Mouse (Mus musculus) forebrain, embryonic 12.5 days (tissue): Measurements from ENCODE around the gene Sgpp1. TPM values are rescaled to one million over a fixed set of nuclear protein-coding genes. Genes with fewer than 3 reads are reported as not detected.

Experiments used
- ATAC-seq: fragments of 200-750 bp; cut with Nextera tagmentation; 2 replicates; pipeline ENCODE4 v1.8.0; 2017; ENCODE audit warnings: moderate TSS enrichment; ENCODE audit not compliant: low FRiP score
- H3K27ac ChIP-seq: fragments of 300-500 bp; sonication (generic); 2 replicates; pipeline ENCODE4 v1.5.1; 2016; ENCODE audit warnings: mild to moderate bottlenecking
- H3K27me3 ChIP-seq: fragments of 300-500 bp; sonication (generic); 2 replicates; pipeline ENCODE4 v1.6.1; 2016; ENCODE audit warnings: mild to moderate bottlenecking
- H3K36me3 ChIP-seq: fragments of 300-500 bp; sonication (generic); replicated peaks from 2 replicates; pipeline ENCODE4 v1.6.1; 2016; ENCODE audit warnings: mild to moderate bottlenecking
- H3K4me1 ChIP-seq: fragments of 300-500 bp; sonication (generic); 2 replicates; pipeline ENCODE4 v1.6.1; 2016
- H3K4me2 ChIP-seq: fragments of 300-500 bp; sonication (generic); 2 replicates; pipeline ENCODE4 v1.6.1; 2016; ENCODE audit warnings: mild to moderate bottlenecking, moderate library complexity
- H3K4me3 ChIP-seq: fragments of 300-500 bp; sonication (generic); replicated peaks from 2 replicates; pipeline ENCODE4 v1.5.1; 2016; ENCODE audit warnings: mild to moderate bottlenecking
- H3K9ac ChIP-seq: fragments of 300-500 bp; sonication (generic); 2 replicates; pipeline ENCODE4 v1.6.1; 2016; ENCODE audit warnings: mild to moderate bottlenecking
- H3K9me3 ChIP-seq: fragments of 300-500 bp; sonication (generic); 2 replicates; pipeline ENCODE4 v1.6.1; 2016
- WGBS: fragments of 180-500 bp; shearing (Covaris S2); methylation state at CpG from one replicate; pipeline ENCODE4 v1.1.7; 2016; 5-methylcytosine and 5-hydroxymethylcytosine counted together
- polyA plus RNA-seq: library from polyadenylated mRNA; unstranded; fragments of >200 nt; fragmentation: Nextera tagmentation; extraction: Ambion mirVana; gene quantifications from 2 replicates; pipeline ENCODE4 v1.2.1, GENCODE M21; 2016

The Sgpp1 gene
- polyA plus RNA-seq, 1 experiment from 2014 or later, result 11.6 TPM

DNA sequence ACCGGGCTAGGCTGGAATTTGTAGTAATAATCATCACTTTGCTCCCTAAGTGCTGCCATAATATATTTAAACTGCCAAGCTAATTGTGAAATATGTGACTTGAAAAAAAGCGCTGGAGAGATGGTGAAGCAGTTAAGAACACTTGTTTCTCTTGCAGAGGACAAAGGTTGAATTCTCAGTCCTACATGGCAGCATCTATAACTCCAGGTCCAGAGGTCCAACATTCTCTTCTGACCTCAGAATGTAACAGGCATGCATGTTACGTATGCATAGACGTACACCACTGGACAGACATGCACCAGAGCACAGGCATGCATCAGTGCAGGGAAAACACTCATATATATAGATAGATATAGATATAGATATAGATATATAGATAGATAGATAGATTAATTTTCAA lies 57.1 kb downstream of the Sgpp1 start:
- Histone ChIP-seq H3K4me2 (no peak overlapping the region), H3K9me3 (no peaks in the 10 kb centered on the region), H3K4me3 (no peak overlapping the region), H3K9ac (no peak overlapping the region), H3K27ac (no peak overlapping the region), H3K27me3 (no peaks in the 10 kb centered on the region), H3K36me3 (no peaks in the 10 kb centered on the region), H3K4me1 (no peaks in the 10 kb centered on the region)
- 97% methylated on average over 4 of the region's 4 CpGs for WGBS
- no peak for ATAC-seq

DNA sequence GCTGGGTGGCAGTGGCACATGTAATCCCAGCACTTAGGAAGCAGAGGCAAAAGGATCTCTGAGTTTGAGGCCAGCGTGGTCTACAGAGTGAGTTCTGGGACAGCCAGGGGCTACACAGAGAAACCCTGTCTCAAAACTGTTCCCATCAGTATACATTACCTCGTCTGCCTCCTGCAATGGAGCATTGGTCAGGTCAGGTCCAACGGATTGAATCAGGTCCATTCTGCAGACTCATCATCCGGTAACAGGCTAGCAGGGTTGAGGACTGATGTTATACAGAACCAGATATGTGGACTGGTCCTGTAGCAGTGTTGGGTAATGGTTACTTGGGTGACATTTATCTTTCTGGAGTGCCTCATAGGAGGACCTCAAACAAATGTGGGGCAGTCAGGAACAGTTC lies 62.9 kb downstream of the Sgpp1 start:
- WGBS, result 94% methylated on average over 4 of the region's 4 CpGs
- Histone ChIP-seq H3K27ac (no peak overlapping the region), H3K36me3 (no peaks in the 10 kb centered on the region), H3K4me1 (peaks cover 15% of the 10 kb centered on the region), H3K4me3 (no peak overlapping the region), H3K27me3 (no peaks in the 10 kb centered on the region), H3K4me2 (no peak overlapping the region), H3K9me3 (no peaks in the 10 kb centered on the region), H3K9ac (no peak overlapping the region)
- ATAC-seq, result no peak

DNA sequence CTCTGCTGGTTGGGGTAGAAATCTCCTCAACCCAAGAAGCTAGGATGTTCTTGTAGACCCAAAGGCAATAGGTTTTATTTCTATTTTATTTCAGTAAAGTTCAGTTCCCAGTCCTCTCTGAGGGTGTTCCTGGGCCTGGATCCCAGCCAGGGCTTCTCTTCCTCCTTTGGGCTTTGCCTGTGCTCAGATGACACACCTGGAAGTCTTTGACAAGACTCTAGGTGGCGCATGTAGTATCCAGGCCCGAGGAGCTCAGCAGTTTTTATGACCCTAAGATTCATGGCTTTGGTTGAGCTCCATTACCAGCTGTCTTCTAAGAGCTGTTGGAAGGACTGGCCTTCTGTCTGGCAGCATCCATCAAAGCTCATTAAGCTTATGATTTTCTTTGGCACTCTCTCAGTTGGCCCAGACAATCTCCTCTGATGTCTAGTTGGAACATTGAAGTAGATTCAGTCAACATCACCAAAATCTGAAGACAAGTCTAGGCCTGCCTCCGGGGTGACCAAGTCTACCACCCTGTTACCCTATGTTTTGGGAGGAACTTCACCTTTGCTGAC lies 63.7 kb downstream of the Sgpp1 start:
- H3K4me2 ChIP-seq, result no peak overlapping the region
- no peaks in the 10 kb centered on the region for H3K27me3 ChIP-seq
- H3K36me3 ChIP-seq, result no peaks in the 10 kb centered on the region
- no peak for ATAC-seq
- no peak overlapping the region for H3K4me3 ChIP-seq
- WGBS, result 88% methylated on average over 3 of the region's 3 CpGs
- no peak overlapping the region for H3K27ac ChIP-seq
- no peak overlapping the region for H3K9ac ChIP-seq
- H3K9me3 ChIP-seq, result no peaks in the 10 kb centered on the region
- peaks cover 15% of the 10 kb centered on the region for H3K4me1 ChIP-seq

DNA sequence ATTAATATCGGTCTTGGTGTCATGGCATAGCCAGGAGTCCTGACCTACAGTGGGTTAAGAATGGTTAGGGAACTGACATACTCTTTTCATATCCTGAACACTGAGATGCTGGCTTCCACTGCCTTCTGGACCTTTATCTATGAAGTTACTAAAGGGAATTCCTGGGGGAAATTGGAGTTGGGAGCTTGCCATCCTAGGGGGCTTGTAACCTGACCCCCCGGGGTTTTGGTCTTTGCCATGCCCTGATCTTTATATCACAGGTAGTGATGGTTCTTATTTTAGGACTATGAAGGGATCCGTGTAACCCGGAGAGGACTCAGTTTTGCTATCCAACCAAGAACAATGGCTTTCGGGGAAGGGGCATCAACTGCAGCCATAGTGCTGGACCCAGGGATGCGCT lies 64.9 kb downstream of the Sgpp1 start:
- H3K9ac ChIP-seq, result peak overlapping the region; percentile 59
- no peak for ATAC-seq
- peak overlapping the region; percentile 75 for H3K4me2 ChIP-seq
- H3K27me3 ChIP-seq, result no peaks in the 10 kb centered on the region
- peaks cover 15% of the 10 kb centered on the region for H3K4me1 ChIP-seq
- no peak overlapping the region for H3K27ac ChIP-seq
- H3K36me3 ChIP-seq, result no peaks in the 10 kb centered on the region
- WGBS, result 91% methylated on average over 6 of the region's 6 CpGs
- H3K9me3 ChIP-seq, result no peaks in the 10 kb centered on the region
- H3K4me3 ChIP-seq, result peak overlapping the region; percentile 62

DNA sequence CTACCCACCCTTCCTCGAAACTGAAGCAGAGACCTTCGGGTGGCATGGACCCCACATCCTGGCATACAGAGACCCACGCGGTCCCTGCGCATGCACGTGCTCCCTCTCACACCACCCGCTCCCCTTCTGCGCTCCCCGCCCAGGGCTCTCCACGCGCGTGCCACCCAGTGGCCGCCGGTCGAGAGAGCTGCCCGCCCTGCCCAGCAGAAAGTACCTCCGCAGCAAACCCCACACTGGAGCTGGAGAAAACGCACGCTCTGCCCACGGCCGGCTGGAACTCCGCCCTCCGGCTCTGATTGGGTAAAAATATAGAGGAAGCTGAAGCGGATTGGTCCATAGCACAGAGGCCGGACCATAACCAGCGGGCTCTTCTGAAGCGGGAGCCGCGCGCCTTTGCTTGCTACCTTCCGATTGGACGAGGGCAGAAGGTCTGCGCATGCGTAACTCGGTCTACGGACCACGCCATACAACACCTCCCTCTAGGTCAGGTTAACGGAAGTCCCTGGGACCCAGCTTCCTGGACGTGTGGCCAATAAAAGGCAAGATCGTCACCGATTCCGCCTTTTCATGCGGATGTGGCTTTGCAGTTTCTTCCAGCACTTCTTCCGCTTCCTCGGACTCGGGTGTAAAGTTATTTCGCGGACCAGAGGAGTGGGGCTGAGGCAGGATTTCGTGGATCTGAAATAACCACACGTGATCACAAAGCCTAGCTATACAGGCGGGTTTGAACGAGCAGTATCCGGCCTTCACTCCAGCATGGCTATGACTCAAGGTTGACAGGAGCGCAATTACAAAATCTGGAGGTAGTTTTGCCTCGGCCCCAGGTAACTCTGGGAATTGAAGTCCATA lies 66.0 kb downstream of the Sgpp1 start, which contains the start of gene Wdr89:
Wdr89 (minus strand) TSS at position 280 of the 849 bp plus-strand sequence.
- peak within 1 kb of the TSS; percentile 82 for H3K27ac ChIP-seq
- ATAC-seq, result peak; percentile 99
- H3K9me3 ChIP-seq, result no peaks in the 10 kb centered on the region
- no peaks in the 10 kb centered on the region for H3K27me3 ChIP-seq
- peak within 1 kb of the TSS; percentile 62 for H3K4me3 ChIP-seq
- H3K36me3 ChIP-seq, result no peaks in the 10 kb centered on the region
- H3K4me1 ChIP-seq, result peaks cover 15% of the 10 kb centered on the region
- WGBS, result under 1% methylated on average over 55 of the region's 55 CpGs
- peak within 1 kb of the TSS; percentile 78 for H3K9ac ChIP-seq
- peak within 1 kb of the TSS; percentile 87 for H3K4me2 ChIP-seq

DNA sequence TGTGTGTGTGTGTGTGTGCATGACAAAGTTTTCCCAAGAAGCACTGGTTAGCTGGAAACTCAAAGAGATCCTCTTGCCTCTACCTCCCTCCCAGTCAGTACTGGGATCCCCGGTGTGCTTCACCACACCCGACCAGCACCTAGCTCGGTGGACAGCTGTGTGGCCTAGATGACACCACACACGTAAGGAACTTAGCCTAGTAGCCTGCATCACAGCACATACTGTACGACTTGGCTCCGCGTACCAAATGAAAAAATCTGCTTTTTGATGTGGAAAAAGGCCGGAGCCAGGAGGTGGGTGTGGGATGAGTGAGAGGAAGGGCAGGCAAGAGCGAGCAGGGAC lies 66.6 kb downstream of the Sgpp1 start:
- peak; percentile 15; the same call in 1 of the 2 replicates for ATAC-seq
- Histone ChIP-seq H3K27ac (peak overlapping the region; percentile 82), H3K4me3 (peak overlapping the region; percentile 62), H3K4me2 (peak overlapping the region; percentile 87), H3K9me3 (no peaks in the 10 kb centered on the region), H3K9ac (peak overlapping the region; percentile 78), H3K27me3 (no peaks in the 10 kb centered on the region), H3K36me3 (no peaks in the 10 kb centered on the region), H3K4me1 (peaks cover 16% of the 10 kb centered on the region)
- under 1% methylated on average over 9 of the region's 9 CpGs for WGBS

DNA sequence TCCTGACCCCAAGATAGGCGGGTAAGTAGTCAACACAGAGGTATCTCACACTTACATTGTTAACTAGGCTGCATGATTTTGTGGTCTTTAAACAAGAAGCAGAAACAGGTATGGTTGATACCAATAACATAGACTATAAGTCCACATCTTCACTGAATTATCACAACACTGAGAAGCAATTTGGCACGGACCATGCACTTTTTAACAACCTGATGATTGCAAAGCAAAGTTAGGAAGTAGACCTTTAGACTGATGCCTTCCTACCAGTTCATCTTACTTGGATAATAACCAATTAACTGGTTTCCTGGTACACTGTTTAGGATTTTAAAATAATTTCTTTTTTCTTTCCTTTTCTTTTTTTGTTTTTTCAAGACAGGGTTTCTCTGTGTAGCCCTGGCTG lies 67.3 kb downstream of the Sgpp1 start:
- no peak overlapping the region for H3K4me3 ChIP-seq
- H3K9ac ChIP-seq, result no peak overlapping the region
- H3K27me3 ChIP-seq, result no peaks in the 10 kb centered on the region
- 96% methylated on average over 2 of the region's 2 CpGs for WGBS
- H3K4me1 ChIP-seq, result peaks cover 19% of the 10 kb centered on the region
- no peak for ATAC-seq
- H3K27ac ChIP-seq, result no peak overlapping the region
- H3K9me3 ChIP-seq, result no peaks in the 10 kb centered on the region
- H3K36me3 ChIP-seq, result no peaks in the 10 kb centered on the region
- H3K4me2 ChIP-seq, result peak overlapping the region; percentile 87

DNA sequence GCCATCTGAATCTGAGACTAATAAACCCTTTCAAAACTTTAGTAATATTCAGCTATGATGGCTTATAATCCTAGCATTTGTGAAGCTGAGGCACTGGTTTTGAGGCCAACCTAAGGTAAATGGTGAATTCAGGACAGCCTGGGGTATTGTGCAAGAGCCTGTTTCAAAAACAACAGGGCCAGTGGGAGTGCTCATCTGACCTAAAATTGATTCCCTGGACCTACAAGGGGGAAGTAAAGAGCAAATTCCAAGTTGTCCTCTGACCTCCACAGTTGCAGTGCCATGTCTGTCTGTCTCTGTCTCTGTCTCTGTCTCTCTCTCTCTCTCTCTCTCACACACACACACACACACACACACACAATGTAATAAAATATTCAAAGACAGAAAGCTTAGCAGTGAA lies 68.6 kb downstream of the Sgpp1 start:
- no peak overlapping the region for H3K4me3 ChIP-seq
- no peaks in the 10 kb centered on the region for H3K36me3 ChIP-seq
- no peak overlapping the region for H3K9ac ChIP-seq
- ATAC-seq, result no peak
- H3K4me2 ChIP-seq, result no peak overlapping the region
- H3K27me3 ChIP-seq, result no peaks in the 10 kb centered on the region
- H3K9me3 ChIP-seq, result no peaks in the 10 kb centered on the region
- H3K27ac ChIP-seq, result no peak overlapping the region
- H3K4me1 ChIP-seq, result peaks cover 19% of the 10 kb centered on the region

DNA sequence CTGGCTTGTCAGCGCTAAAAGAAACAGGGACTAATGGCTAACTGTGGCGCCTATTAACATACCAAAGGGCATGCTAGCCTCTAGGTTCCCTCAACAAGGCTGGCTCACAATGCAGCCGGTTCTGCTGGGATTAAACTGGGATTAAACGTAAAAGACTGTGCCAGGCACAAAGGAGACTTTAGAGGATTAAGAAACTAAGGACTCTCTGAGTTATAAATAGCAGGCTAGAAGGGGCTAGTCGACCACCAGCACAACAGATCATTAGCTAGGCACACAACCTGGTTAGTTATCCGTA lies 71.1 kb downstream of the Sgpp1 start:
- no peaks in the 10 kb centered on the region for H3K36me3 ChIP-seq
- peaks cover 11% of the 10 kb centered on the region for H3K4me1 ChIP-seq
- no peak overlapping the region for H3K9ac ChIP-seq
- H3K9me3 ChIP-seq, result no peaks in the 10 kb centered on the region
- no peak overlapping the region for H3K4me2 ChIP-seq
- no peak for ATAC-seq
- H3K4me3 ChIP-seq, result no peak overlapping the region
- no peaks in the 10 kb centered on the region for H3K27me3 ChIP-seq
- peak overlapping the region; percentile 56; the same call in 1 of the 2 replicates for H3K27ac ChIP-seq
- 3% methylated on average over 6 of the region's 6 CpGs for WGBS

Other genes starting within 250 kb of the Sgpp1 start
- 27.4 and 28.3 TPM in 2 replicates for gene Ppp2r5e, start 139.5 kb downstream of the Sgpp1 start, polyA plus RNA-seq
- gene Wdr89, start 66.2 kb downstream of the Sgpp1 start, polyA plus RNA-seq, result 9.0 and 9.7 TPM in 2 replicates
- 141 and 143 TPM in 2 replicates for gene Syne2, start 82.4 kb upstream of the Sgpp1 start, polyA plus RNA-seq